Mouse (Mus musculus) limb, embryonic 14.5 days (tissue): Measurements from ENCODE around the gene C2cd5. TPM values are rescaled to one million over a fixed set of nuclear protein-coding genes. Genes with fewer than 3 reads are reported as not detected.

Source experiments
- ATAC-seq: fragments of 200-750 bp; cut with Nextera tagmentation; 2 replicates; pipeline ENCODE4 v1.8.0; 2017; ENCODE audit warnings: low read depth, moderate number of reproducible peaks, moderate TSS enrichment; ENCODE audit not compliant: low FRiP score
- DNase-seq: peaks from one replicate; pipeline ENCODE4 v3.0.0-alpha.2; 2015; ENCODE audit warnings: low spot score
- H3K27ac ChIP-seq: fragments of 300-500 bp; sonication (generic); replicated peaks from 2 replicates; pipeline ENCODE4 v1.5.1; 2014; ENCODE audit warnings: low read depth, mild to moderate bottlenecking, low read length, moderate library complexity, mixed read lengths
- H3K27me3 ChIP-seq: fragments of 300-500 bp; sonication (generic); 2 replicates; pipeline ENCODE4 v1.6.1; 2014; ENCODE audit warnings: low read length, mixed read lengths; ENCODE audit not compliant: control insufficient read depth, insufficient read depth
- H3K36me3 ChIP-seq: fragments of 300-500 bp; sonication (generic); 2 replicates; pipeline ENCODE4 v1.6.1; 2014; ENCODE audit warnings: mild to moderate bottlenecking, low read length, moderate library complexity, mixed read lengths; ENCODE audit not compliant: control insufficient read depth, insufficient read depth
- H3K4me1 ChIP-seq: fragments of 300-500 bp; sonication (generic); 2 replicates; pipeline ENCODE4 v1.6.1; 2014; ENCODE audit warnings: antibody characterized with exemption, low read length, mixed read lengths; ENCODE audit not compliant: control insufficient read depth, insufficient read depth
- H3K4me2 ChIP-seq: fragments of 300-500 bp; sonication (generic); replicated peaks from 2 replicates; pipeline ENCODE4 v1.6.1; 2014; ENCODE audit warnings: low read depth, mild to moderate bottlenecking, low read length, moderate library complexity; ENCODE audit not compliant: severe bottlenecking
- H3K4me3 ChIP-seq: fragments of 300-500 bp; sonication (generic); replicated peaks from 2 replicates; pipeline ENCODE4 v1.5.1; 2014; ENCODE audit warnings: low read length
- H3K9ac ChIP-seq: fragments of 300-500 bp; sonication (generic); 2 replicates; pipeline ENCODE4 v1.6.1; 2014; ENCODE audit warnings: mild to moderate bottlenecking, low read depth, low read length, moderate library complexity; ENCODE audit not compliant: severe bottlenecking
- H3K9me3 ChIP-seq: fragments of 300-500 bp; sonication (generic); 2 replicates; pipeline ENCODE4 v1.6.1; 2016; ENCODE audit warnings: low read length; ENCODE audit not compliant: control insufficient read depth
- POLR2A ChIP-seq: fragments of 200-500 bp; IDR thresholded peaks from 2 replicates; pipeline ENCODE4 v1.8.0; 2012; ENCODE audit warnings: inconsistent platforms, mild to moderate bottlenecking, moderate library complexity, borderline replicate concordance; ENCODE audit not compliant: insufficient read depth, insufficient read length; ENCODE audit errors: extremely low read depth
- WGBS: fragments of 180-500 bp; shearing (Covaris S2); extraction: QIAGEN DNeasy Blood & Tissue Kit; methylation state at CpG from one replicate; pipeline ENCODE4 v1.1.7; 2014; 5-methylcytosine and 5-hydroxymethylcytosine counted together
- polyA plus RNA-seq, 2 experiments: library from polyadenylated mRNA; depleted of rRNA in 1 of 2; stranded (reverse) in 1 of 2; unstranded in 1 of 2; fragments of >200 nt; fragmentation: Nextera tagmentation in 1 of 2; extraction: Ambion mirVana in 1 of 2; gene quantifications; 2 replicates each; pipeline versions ENCODE4 v1.2.1 to v1.2.3; 2012 to 2014

C2cd5 gene
- polyA plus RNA-seq, 2 experiments = 23.1 to 38.8 TPM

DNA sequence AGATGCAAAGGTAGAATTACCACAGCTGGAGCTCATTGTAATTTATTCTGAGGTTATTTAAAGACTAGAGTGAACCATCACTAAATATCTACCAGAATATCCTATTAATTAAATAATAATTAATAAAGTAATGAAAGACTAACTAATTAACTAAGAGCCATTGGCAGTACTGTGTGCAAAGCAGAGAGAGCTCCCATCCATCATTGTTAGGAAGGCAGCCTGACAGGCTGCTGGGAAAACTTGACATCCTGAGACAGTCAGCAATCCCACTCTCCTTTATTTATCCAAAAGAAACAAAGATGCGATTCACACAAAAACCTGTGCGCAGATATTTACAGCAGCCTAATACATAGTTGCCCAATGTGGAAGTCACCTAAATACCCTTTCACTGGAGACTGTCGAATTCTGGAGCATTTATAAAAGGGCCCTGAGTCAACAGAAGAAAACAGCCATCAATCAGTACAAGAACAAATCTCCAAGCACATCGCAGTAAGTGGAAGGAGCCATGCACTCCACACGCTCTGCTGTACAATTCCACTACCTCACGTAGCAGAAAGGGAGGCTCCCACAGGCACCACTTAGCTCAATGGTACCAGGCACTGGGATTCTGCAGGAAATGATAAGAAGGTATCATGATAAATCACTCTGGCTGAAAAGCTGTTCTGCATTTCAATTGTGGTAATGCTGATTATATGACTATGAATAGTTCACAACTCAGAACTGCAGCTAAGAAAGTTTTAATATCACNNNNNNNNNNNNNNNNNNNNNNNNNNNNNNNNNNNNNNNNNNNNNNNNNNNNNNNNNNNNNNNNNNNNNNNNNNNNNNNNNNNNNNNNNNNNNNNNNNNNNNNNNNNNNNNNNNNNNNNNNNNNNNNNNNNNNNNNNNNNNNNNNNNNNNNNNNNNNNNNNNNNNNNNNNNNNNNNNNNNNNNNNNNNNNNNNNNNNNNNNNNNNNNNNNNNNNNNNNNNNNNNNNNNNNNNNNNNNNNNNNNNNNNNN lies 120.0 kb downstream of the C2cd5 start:
- H3K36me3 ChIP-seq = no peaks in the 10 kb centered on the region
- no peak for DNase-seq

GRCm38 (mm10) chr6:142977221-142977620 lies 122.7 kb downstream of the C2cd5 start:
- Histone ChIP-seq H3K4me3 (no peak overlapping the region), H3K27ac (no peak overlapping the region), H3K9ac (no peak overlapping the region), H3K27me3 (no peaks in the 10 kb centered on the region), H3K4me1 (no peaks in the 10 kb centered on the region), H3K36me3 (no peaks in the 10 kb centered on the region), H3K4me2 (no peak overlapping the region), H3K9me3 (no peaks in the 10 kb centered on the region)
- no peak for DNase-seq
- WGBS = 53% methylated on average over 1 of the region's 1 CpGs
- ATAC-seq = no peak
- no peak for TF ChIP-seq POLR2A

More for the DNA sequence above, 120.0 kb downstream of the C2cd5 start:
- H3K9ac ChIP-seq = no peak overlapping the region
- no peaks in the 10 kb centered on the region for H3K27me3 ChIP-seq
- H3K4me1 ChIP-seq = no peaks in the 10 kb centered on the region
- no peak for ATAC-seq
- no peak for TF ChIP-seq POLR2A
- H3K27ac ChIP-seq = no peak overlapping the region
- H3K4me2 ChIP-seq = no peak overlapping the region
- no peak overlapping the region for H3K4me3 ChIP-seq
- no peaks in the 10 kb centered on the region for H3K9me3 ChIP-seq
- 41% methylated on average over 6 of the region's 6 CpGs for WGBS

DNA sequence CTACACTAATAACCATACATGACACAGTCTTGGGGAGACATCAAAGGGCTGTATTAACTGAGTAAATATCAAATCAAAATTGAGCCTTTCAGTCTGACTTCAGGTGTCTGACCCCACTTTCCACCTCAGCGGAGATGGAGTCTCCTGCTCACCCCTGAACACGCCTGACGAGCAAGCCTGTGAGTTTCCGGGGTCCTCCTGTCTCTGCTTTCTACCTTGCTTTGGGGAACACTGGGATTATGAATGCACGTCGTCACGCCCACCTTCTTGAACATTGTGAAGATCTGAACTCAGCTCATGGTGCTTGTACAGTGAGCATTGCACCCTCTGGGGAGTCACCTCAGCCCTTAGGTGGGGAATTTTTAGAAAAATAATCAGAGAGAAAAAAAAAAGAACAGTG lies 126.7 kb downstream of the C2cd5 start:
- H3K27ac ChIP-seq = no peak overlapping the region
- H3K36me3 ChIP-seq = no peaks in the 10 kb centered on the region
- TF ChIP-seq POLR2A = no peak
- no peaks in the 10 kb centered on the region for H3K9me3 ChIP-seq
- no peak overlapping the region for H3K4me3 ChIP-seq
- no peak for ATAC-seq
- H3K4me2 ChIP-seq = no peak overlapping the region
- DNase-seq = no peak
- 92% methylated on average over 7 of the region's 7 CpGs for WGBS
- no peak overlapping the region for H3K9ac ChIP-seq
- H3K4me1 ChIP-seq = no peaks in the 10 kb centered on the region
- no peaks in the 10 kb centered on the region for H3K27me3 ChIP-seq

DNA sequence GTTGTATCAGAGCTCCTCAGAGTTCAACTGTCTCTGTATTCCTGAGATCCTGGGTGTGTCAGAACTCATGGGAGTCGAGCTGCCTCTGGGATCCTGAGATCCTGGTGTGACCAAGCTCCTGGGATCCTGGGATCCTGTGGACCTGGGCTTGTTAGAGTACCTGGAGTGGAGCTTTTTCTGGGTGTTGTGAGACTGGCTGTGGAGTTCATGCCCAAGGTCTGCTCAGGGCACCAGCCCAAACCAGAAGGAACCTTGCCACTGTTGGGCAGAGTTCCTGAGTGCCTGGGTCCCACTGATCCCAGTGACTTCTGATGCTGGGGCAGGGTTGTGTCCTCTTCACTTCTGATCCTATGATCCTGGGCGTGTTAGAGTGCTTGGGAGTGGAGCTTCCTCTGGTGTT lies 127.7 kb downstream of the C2cd5 start:
- Histone ChIP-seq H3K27me3 (no peaks in the 10 kb centered on the region), H3K4me1 (no peaks in the 10 kb centered on the region), H3K9ac (no peak overlapping the region), H3K4me2 (no peak overlapping the region), H3K4me3 (no peak overlapping the region), H3K9me3 (no peaks in the 10 kb centered on the region), H3K27ac (no peak overlapping the region), H3K36me3 (no peaks in the 10 kb centered on the region)
- 63% methylated on average over 2 of the region's 2 CpGs for WGBS
- DNase-seq (no peak), ATAC-seq (no peak)
- TF ChIP-seq POLR2A = no peak

- Histone ChIP-seq H3K4me2 (no peak overlapping the region), H3K9me3 (no peaks in the 10 kb centered on the region), H3K4me1 (0 out of 2 replicates have a peak, but pooled peaks cover 5% of the 10 kb centered on the region), H3K4me3 (no peak overlapping the region), H3K27me3 (peaks cover 10% of the 10 kb centered on the region; the same call in 1 of the 2 replicates), H3K9ac (no peak overlapping the region), H3K36me3 (no peaks in the 10 kb centered on the region), H3K27ac (no peak overlapping the region)
- TF ChIP-seq POLR2A = no peak
- WGBS = 81% methylated on average over 1 of the region's 1 CpGs
- ATAC-seq (no peak), DNase-seq (no peak)
Observed at GRCm38 (mm10) chr6:142967407-142967806, 132.5 kb downstream of the C2cd5 start.
